Mouse (Mus musculus) myocyte (in vitro differentiated cells): ENCODE data around the gene Tbc1d9. TPM values are rescaled to one million over a fixed set of nuclear protein-coding genes. Genes with fewer than 3 reads are reported as not detected.
"Not testable (repeated sequence)": the region's sequence is repeated elsewhere in the genome, so short reads cannot be mapped to it uniquely, and the experiment has no call there.

Experiments used
- H3K27me3 ChIP-seq: one replicate; pipeline ENCODE4 v1.6.1; 2011; ENCODE audit not compliant: control insufficient read depth, insufficient read depth, insufficient read length
- H3K36me3 ChIP-seq: one replicate; pipeline ENCODE4 v1.6.1; 2011; ENCODE audit not compliant: control insufficient read depth, insufficient read depth
- H3K4me2 ChIP-seq: one replicate; pipeline ENCODE4 v1.6.1; 2011; ENCODE audit warnings: low read depth, control low read depth
- H3K4me3 ChIP-seq: one replicate; pipeline ENCODE4 v1.5.1; 2011; ENCODE audit warnings: mild to moderate bottlenecking, control low read depth, moderate library complexity
- H3K79me2 ChIP-seq: one replicate; pipeline ENCODE4 v1.6.1; 2011; ENCODE audit not compliant: control insufficient read depth, insufficient read depth
- H3ac ChIP-seq: one replicate; pipeline ENCODE4 v1.6.1; 2011; ENCODE audit not compliant: control insufficient read depth, insufficient read length
- CEBPB ChIP-seq: IDR thresholded peaks from 2 replicates; pipeline ENCODE4 v1.6.1; 2011; ENCODE audit warnings: mild to moderate bottlenecking, moderate library complexity; ENCODE audit not compliant: poor library complexity, insufficient read depth, severe bottlenecking
- E2F4 ChIP-seq: IDR thresholded peaks from one replicate; pipeline ENCODE4 v1.6.1; 2011; ENCODE audit warnings: mild to moderate bottlenecking, control low read depth, moderate library complexity; ENCODE audit not compliant: insufficient read depth
- MAX ChIP-seq: IDR thresholded peaks from one replicate; pipeline ENCODE4 v1.6.1; 2011; ENCODE audit warnings: low read depth, mild to moderate bottlenecking, control low read depth
- MYOD1 ChIP-seq, 3 experiments: IDR thresholded peaks; one replicate each; pipeline ENCODE4 v1.6.1; 2011; ENCODE audit warnings: control low read depth in 2 of 3, low read depth in 2 of 3, mild to moderate bottlenecking in 2 of 3, moderate library complexity in 1 of 3; ENCODE audit not compliant: insufficient read length in 2 of 3, control insufficient read depth in 1 of 3
- MYOG ChIP-seq, 3 experiments: IDR thresholded peaks; one replicate each; pipeline ENCODE4 v1.6.1; 2011; ENCODE audit warnings: control low read depth in 2 of 3, low read depth in 2 of 3, mild to moderate bottlenecking in 2 of 3; ENCODE audit not compliant: insufficient read length in 2 of 3, control insufficient read depth in 1 of 3, insufficient read depth in 1 of 3
- POLR2A ChIP-seq: IDR thresholded peaks from one replicate; pipeline ENCODE4 v1.6.1; 2011; ENCODE audit warnings: low read depth, mild to moderate bottlenecking, control low read depth, moderate library complexity; ENCODE audit not compliant: insufficient read length
- POLR2AphosphoS2 ChIP-seq: IDR thresholded peaks from one replicate; pipeline ENCODE4 v1.6.1; 2011; ENCODE audit warnings: low read depth, control low read depth; ENCODE audit not compliant: insufficient read length
- REST ChIP-seq: IDR thresholded peaks from one replicate; pipeline ENCODE4 v1.6.1; 2011; ENCODE audit warnings: mild to moderate bottlenecking, control low read depth, moderate library complexity; ENCODE audit not compliant: insufficient read depth, insufficient read length
- SRF ChIP-seq: IDR thresholded peaks from one replicate; pipeline ENCODE4 v1.6.1; 2011; ENCODE audit warnings: low read depth; ENCODE audit not compliant: control insufficient read depth, insufficient read length
- TCF12 ChIP-seq: IDR thresholded peaks from one replicate; pipeline ENCODE4 v1.6.1; 2011; ENCODE audit warnings: mild to moderate bottlenecking, control low read depth; ENCODE audit not compliant: poor library complexity, insufficient read depth, severe bottlenecking
- TCF3 ChIP-seq: IDR thresholded peaks from one replicate; pipeline ENCODE4 v1.6.1; 2011; ENCODE audit warnings: low read depth, control low read depth; ENCODE audit not compliant: insufficient read length
- USF1 ChIP-seq: IDR thresholded peaks from one replicate; pipeline ENCODE4 v1.6.1; 2011; ENCODE audit warnings: low read depth, mild to moderate bottlenecking, control low read depth, moderate library complexity
- polyA plus RNA-seq: library from polyadenylated mRNA; unstranded; fragments of >200 nt; fragmentation: generic; extraction: Trizol; gene quantifications from one replicate; pipeline ENCODE4 v1.2.1, GENCODE M21; 2012; ENCODE audit warnings: missing spikeins

The Tbc1d9 gene
- polyA plus RNA-seq, 1 experiment = 0.38 TPM

- no peak for TF ChIP-seq MAX
- TF ChIP-seq E2F4 = no peak
- no peak for TF ChIP-seq TCF12
- no peak for TF ChIP-seq SRF
- TF ChIP-seq POLR2A = no peak
- no peak for TF ChIP-seq USF1
- TF ChIP-seq TCF3 = no peak
- TF ChIP-seq POLR2AphosphoS2 = no peak
- TF ChIP-seq MYOG (IDR thresholded peaks at IDR 0.05; ENCODE audit: control insufficient read depth in 1 of 3, insufficient read depth in 1 of 3, insufficient read length in 2 of 3, low read depth in 2 of 3) = no peak
- no peak for TF ChIP-seq MYOD1 (IDR thresholded peaks at IDR 0.05; ENCODE audit: control insufficient read depth in 1 of 3, insufficient read length in 2 of 3, low read depth in 2 of 3)
- Histone ChIP-seq H3K36me3 (no peaks in the 10 kb centered on the region), H3K4me2 (no peak overlapping the region), H3K79me2 (no peaks in the 10 kb centered on the region), H3K27me3 (no peaks in the 10 kb centered on the region), H3ac (no peak overlapping the region), H3K4me3 (no peak overlapping the region)
Measured at GRCm38 (mm10) chr8:83304946-83305345, 139.8 kb downstream of the Tbc1d9 start.

- Histone ChIP-seq H3K27me3 (no peaks in the 10 kb centered on the region), H3ac (no peak overlapping the region), H3K4me3 (no peak overlapping the region), H3K4me2 (no peak overlapping the region), H3K79me2 (no peaks in the 10 kb centered on the region), H3K36me3 (peaks cover 12% of the 10 kb centered on the region)
- TF ChIP-seq REST (no peak), POLR2A (no peak), TCF3 (no peak), CEBPB (no peak), MAX (no peak), USF1 (no peak)
Measured at GRCm38 (mm10) chr8:83309836-83310235, 144.7 kb downstream of the Tbc1d9 start.

DNA sequence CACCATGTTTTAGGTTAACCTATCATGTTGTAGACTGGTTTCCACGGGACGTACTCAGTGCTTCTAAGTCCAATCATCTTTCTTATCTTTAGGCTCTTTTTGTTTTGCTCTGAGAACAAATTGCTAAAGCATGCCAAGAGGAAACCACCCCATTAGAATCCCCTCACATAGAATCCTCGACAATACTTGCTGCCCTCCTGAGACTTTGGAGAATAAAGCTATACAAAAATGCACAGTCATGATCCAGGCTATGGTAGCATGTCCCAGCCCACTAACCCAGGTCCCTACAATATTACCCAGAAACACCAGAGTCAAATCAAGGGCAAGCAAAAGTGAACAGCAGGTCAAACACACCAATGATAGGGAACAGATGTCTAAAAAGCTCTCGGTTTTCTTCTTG lies 149.9 kb downstream of the Tbc1d9 start:
- not testable (repeated sequence) for H3ac ChIP-seq, H3K27me3 ChIP-seq, H3K4me2 ChIP-seq, H3K4me3 ChIP-seq, H3K79me2 ChIP-seq
- H3K36me3 ChIP-seq = peaks cover 12% of the 10 kb centered on the region

DNA sequence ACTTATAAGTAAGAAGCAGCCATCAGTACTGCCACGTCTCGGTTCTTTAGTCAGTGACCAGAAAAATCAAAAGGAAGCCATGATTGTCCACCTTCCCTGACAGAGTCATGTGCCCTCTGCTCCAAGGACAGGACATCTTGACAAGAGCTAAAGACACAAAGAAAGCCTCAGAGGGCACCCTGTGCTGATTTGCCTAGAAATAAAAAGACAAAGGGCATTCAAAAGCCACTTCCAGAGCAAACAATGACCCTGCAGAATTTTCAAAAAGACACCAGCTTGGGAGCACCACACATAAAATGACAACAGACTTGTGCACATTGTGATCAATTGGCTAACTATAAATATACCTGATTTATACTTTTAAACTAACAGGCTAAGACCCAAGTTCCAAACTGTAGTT lies 150.5 kb downstream of the Tbc1d9 start:
- Histone ChIP-seq H3K4me3 (no peak overlapping the region), H3K79me2 (no peaks in the 10 kb centered on the region), H3K27me3 (no peaks in the 10 kb centered on the region), H3ac (no peak overlapping the region), H3K36me3 (peaks cover 12% of the 10 kb centered on the region), H3K4me2 (no peak overlapping the region)
- TF ChIP-seq MYOD1 (IDR thresholded peaks at IDR 0.05; ENCODE audit: control insufficient read depth in 1 of 3, insufficient read length in 2 of 3, low read depth in 2 of 3) (no peak), TCF3 (no peak), TCF12 (no peak), MAX (no peak), SRF (no peak)

DNA sequence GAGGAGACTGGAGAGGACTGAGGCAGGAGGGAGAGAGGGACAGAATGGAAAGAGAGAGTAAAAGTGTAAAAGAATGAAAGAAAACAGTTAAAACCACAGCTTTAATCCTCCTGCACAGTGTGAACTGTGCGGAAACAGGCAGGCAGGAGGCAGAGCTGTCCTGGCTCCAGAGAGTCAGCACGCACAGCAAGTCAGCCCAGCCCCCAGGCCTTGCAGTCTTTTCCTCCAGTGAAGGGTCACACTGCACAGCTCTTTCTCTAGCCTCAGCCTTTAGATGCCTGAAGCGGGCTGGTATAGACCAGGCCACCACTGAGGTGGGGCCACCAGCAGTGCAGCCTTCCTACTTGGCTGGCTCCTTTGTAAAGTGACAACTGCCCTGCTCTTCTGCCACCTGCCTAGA lies 155.4 kb downstream of the Tbc1d9 start:
- Histone ChIP-seq H3K36me3 (no peaks in the 10 kb centered on the region), H3ac (no peak overlapping the region), H3K4me3 (no peak overlapping the region), H3K27me3 (no peaks in the 10 kb centered on the region), H3K4me2 (no peak overlapping the region), H3K79me2 (no peaks in the 10 kb centered on the region)
- TF ChIP-seq E2F4 = no peak
- no peak for TF ChIP-seq TCF3
- no peak for TF ChIP-seq TCF12
- no peak for TF ChIP-seq MYOD1 (IDR thresholded peaks at IDR 0.05; ENCODE audit: control insufficient read depth in 1 of 3, insufficient read length in 2 of 3, low read depth in 2 of 3)
- no peak for TF ChIP-seq USF1
- TF ChIP-seq SRF = no peak
- no peak for TF ChIP-seq CEBPB
- TF ChIP-seq MAX = no peak
- TF ChIP-seq MYOG (IDR thresholded peaks at IDR 0.05; ENCODE audit: control insufficient read depth in 1 of 3, insufficient read depth in 1 of 3, insufficient read length in 2 of 3, low read depth in 2 of 3) = no peak
- no peak for TF ChIP-seq POLR2AphosphoS2
- TF ChIP-seq REST = no peak
- no peak for TF ChIP-seq POLR2A

DNA sequence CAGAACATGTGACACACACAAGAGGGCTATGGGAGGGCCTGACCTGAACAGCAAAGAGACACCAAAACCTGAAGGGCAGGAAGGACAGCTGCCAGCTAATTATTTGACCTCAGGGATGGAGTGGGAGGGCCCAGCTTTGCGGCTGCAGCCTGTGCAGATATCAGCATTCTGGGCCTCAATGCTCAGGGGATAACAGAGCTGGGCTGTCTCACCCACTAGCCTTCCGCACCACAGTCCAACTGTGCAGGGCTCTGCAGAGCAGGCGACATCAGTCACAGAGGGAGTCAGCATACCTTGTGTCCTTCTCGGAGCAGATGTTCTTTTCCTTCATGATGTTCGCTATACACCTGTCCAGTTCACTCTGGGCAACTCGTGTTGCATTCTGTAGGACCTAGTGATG lies 157.2 kb downstream of the Tbc1d9 start:
- Histone ChIP-seq H3K36me3 (no peaks in the 10 kb centered on the region), H3K4me3 (no peak overlapping the region), H3ac (no peak overlapping the region), H3K4me2 (no peak overlapping the region), H3K27me3 (no peaks in the 10 kb centered on the region), H3K79me2 (no peaks in the 10 kb centered on the region)
- TF ChIP-seq CEBPB = no peak
- no peak for TF ChIP-seq MAX
- no peak for TF ChIP-seq MYOD1 (IDR thresholded peaks at IDR 0.05; ENCODE audit: control insufficient read depth in 1 of 3, insufficient read length in 2 of 3, low read depth in 2 of 3)
- no peak for TF ChIP-seq MYOG (IDR thresholded peaks at IDR 0.05; ENCODE audit: control insufficient read depth in 1 of 3, insufficient read depth in 1 of 3, insufficient read length in 2 of 3, low read depth in 2 of 3)
- TF ChIP-seq TCF3 = no peak
- no peak for TF ChIP-seq USF1
